Mouse (Mus musculus) forebrain, embryonic 10.5 days (tissue): ENCODE results near the gene Zranb2. TPM values are rescaled to one million over a fixed set of nuclear protein-coding genes. Genes with fewer than 3 reads are reported as not detected.

Experiments
- DNase-seq: peaks from one replicate; pipeline ENCODE4 v3.0.0-alpha.2; 2017; ENCODE audit warnings: low spot score; ENCODE audit errors: extremely low spot score
- H3K27ac ChIP-seq: fragments of 300-500 bp; sonication (generic); 2 replicates; pipeline ENCODE4 v1.5.1; 2016; ENCODE audit warnings: mild to moderate bottlenecking
- H3K27me3 ChIP-seq: fragments of 300-500 bp; sonication (generic); 2 replicates; pipeline ENCODE4 v1.6.1; 2016; ENCODE audit warnings: mild to moderate bottlenecking; ENCODE audit not compliant: poor library complexity, severe bottlenecking
- H3K36me3 ChIP-seq: fragments of 300-500 bp; sonication (generic); replicated peaks from 2 replicates; pipeline ENCODE4 v1.6.1; 2016; ENCODE audit warnings: mild to moderate bottlenecking, moderate library complexity
- H3K4me1 ChIP-seq: fragments of 300-500 bp; sonication (generic); 2 replicates; pipeline ENCODE4 v1.6.1; 2016
- H3K4me3 ChIP-seq: fragments of 300-500 bp; sonication (generic); 2 replicates; pipeline ENCODE4 v1.5.1; 2016; ENCODE audit warnings: mild to moderate bottlenecking, moderate library complexity
- H3K9me3 ChIP-seq: fragments of 300-500 bp; sonication (generic); 2 replicates; pipeline ENCODE4 v1.6.1; 2016; ENCODE audit warnings: mild to moderate bottlenecking, moderate library complexity
- WGBS: fragments of 180-500 bp; shearing (Covaris S2); methylation state at CpG from one replicate; pipeline ENCODE4 v1.1.7; 2016; 5-methylcytosine and 5-hydroxymethylcytosine counted together
- polyA plus RNA-seq: library from polyadenylated mRNA; unstranded; fragments of >200 nt; fragmentation: Nextera tagmentation; extraction: Ambion mirVana; gene quantifications from 2 replicates; pipeline ENCODE4 v1.2.1, GENCODE M21; 2016

Zranb2 gene
- polyA plus RNA-seq, 1 experiment from 2014 or later, result 122 TPM

DNA sequence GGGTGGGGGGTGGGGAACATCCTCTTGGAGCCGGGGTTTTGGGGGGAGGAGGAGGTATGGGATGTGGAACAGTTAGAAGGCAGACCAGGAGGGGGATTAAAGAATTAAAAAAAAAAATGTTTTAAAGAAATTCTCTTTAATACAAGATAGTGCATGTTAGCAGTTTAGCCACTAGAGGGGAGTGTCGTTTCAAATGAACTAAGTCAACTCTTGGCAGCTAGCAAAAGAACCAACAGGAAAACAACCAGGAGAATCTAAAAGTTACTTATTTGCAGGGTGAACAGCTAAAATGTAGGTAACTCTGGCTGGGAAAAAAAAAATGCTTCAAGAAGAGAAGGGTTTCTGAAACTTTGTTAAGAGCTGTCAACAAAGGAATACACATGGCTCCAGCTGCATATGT lies 31.2 kb downstream of the Zranb2 start:
- no peak overlapping the region for H3K27ac ChIP-seq

DNA sequence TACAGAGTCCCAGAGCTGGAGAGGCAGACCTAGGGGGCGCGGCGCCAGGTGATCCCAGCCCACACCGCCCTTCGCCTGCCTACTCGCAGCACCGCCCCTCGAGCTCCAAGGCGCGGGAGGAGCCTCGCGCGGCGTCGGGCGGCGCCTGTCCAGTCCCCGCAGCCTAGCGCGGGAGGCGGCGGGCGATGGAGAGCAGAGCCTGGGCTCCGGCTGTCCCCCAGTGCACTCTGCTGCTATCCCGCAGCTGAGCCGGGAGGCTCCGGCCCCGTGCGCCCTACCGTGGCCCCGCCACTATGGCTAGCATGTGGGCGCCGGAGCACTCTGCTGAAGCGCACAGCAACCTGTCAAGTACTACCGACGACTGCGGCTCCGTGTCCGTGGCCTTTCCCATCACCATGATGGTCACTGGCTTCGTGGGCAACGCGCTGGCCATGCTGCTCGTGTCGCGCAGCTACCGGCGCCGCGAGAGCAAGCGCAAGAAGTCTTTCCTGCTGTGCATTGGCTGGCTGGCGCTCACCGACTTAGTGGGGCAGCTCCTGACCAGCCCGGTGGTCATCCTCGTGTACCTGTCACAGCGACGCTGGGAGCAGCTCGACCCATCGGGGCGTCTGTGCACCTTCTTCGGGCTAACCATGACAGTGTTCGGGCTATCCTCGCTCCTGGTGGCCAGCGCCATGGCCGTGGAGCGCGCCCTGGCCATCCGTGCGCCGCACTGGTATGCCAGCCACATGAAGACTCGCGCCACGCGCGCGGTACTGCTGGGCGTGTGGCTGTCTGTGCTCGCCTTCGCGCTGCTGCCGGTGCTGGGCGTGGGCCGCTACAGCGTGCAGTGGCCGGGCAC lies 33.0 kb downstream of the Zranb2 start, which contains the start of gene Ptger3:
Ptger3 (plus strand) TSS at position 168 of the 841 bp plus-strand sequence.
- 2% methylated on average over 84 of the region's 84 CpGs for WGBS
- Histone ChIP-seq H3K4me1 (peaks cover 14% of the 10 kb centered on the region), H3K36me3 (no peaks in the 10 kb centered on the region), H3K4me3 (peak within 1 kb of the TSS; percentile 56), H3K27ac (no peak within 1 kb of the TSS), H3K9me3 (no peaks in the 10 kb centered on the region), H3K27me3 (peaks cover 51% of the 10 kb centered on the region)
- DNase-seq, result peak; percentile 41

More for the DNA sequence above, 31.2 kb downstream of the Zranb2 start:
- Histone ChIP-seq H3K9me3 (no peaks in the 10 kb centered on the region), H3K27me3 (peaks cover 51% of the 10 kb centered on the region), H3K4me3 (no peak overlapping the region), H3K4me1 (peaks cover 14% of the 10 kb centered on the region), H3K36me3 (no peaks in the 10 kb centered on the region)
- no peak for DNase-seq
- 12% methylated on average over 2 of the region's 2 CpGs for WGBS

- no peaks in the 10 kb centered on the region for H3K36me3 ChIP-seq
- peaks cover 51% of the 10 kb centered on the region for H3K27me3 ChIP-seq
- no peak overlapping the region for H3K27ac ChIP-seq
- peak; percentile 21 for DNase-seq
- H3K9me3 ChIP-seq, result no peaks in the 10 kb centered on the region
- 4% methylated on average over 34 of the region's 34 CpGs for WGBS
- H3K4me1 ChIP-seq, result peaks cover 14% of the 10 kb centered on the region
- peak overlapping the region; percentile 56 for H3K4me3 ChIP-seq
Observed at GRCm38 (mm10) chr3:157567566-157568132, 33.7 kb downstream of the Zranb2 start.

GRCm38 (mm10) chr3:157572011-157572410 lies 38.1 kb downstream of the Zranb2 start:
- H3K36me3 ChIP-seq, result no peaks in the 10 kb centered on the region
- no peaks in the 10 kb centered on the region for H3K9me3 ChIP-seq
- H3K4me1 ChIP-seq, result peaks cover 9% of the 10 kb centered on the region
- DNase-seq, result no peak
- WGBS, result 90% methylated on average over 6 of the region's 6 CpGs
- no peak overlapping the region for H3K4me3 ChIP-seq
- no peak overlapping the region for H3K27ac ChIP-seq
- peaks cover 29% of the 10 kb centered on the region for H3K27me3 ChIP-seq

DNA sequence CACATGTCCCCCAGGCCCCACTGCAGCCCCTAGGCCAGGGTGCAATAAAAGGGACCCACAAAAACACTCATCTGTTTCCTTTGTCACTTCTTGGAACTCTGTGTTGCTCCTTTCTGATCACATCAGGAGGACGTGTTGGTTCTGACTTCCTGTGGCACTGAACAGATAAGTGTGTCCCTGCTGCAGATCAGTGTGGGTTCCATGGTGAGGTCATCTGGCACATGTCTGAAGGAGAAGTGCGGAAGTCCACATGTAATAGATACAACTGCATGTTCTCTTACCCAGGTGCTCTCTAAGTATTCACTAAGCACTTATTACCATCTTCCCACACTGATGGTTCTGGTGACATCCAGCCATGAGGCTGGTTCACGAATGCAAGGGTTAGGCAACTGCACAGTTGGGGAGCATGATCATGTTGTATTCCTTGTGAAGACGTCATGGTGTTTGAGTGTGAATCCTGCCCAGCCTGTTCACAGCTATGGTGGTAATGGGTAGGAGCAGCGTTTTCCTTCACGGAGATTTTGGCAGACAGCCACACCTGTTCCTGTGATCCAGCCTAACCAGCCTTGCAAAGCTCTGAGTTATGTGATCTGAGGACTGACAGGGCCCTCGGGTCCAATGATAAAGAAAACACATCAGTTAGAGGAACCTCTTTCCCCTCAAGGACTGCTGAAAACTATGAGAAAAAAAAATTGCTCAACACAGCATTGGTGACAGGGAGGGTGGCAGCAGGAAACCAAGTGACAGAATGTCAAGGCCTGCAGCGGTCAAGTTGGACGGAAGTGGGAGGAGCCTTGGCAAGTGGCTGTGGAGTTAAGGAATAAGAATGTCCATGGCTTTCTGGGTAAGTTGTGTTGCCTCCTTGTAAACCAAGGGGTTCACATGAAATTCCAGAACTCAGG lies 41.7 kb downstream of the Zranb2 start:
- no peak for DNase-seq
- Histone ChIP-seq H3K27me3 (no peaks in the 10 kb centered on the region), H3K9me3 (no peaks in the 10 kb centered on the region), H3K36me3 (no peaks in the 10 kb centered on the region), H3K4me1 (no peaks in the 10 kb centered on the region), H3K27ac (no peak overlapping the region), H3K4me3 (no peak overlapping the region)
- 88% methylated on average over 9 of the region's 9 CpGs for WGBS

DNA sequence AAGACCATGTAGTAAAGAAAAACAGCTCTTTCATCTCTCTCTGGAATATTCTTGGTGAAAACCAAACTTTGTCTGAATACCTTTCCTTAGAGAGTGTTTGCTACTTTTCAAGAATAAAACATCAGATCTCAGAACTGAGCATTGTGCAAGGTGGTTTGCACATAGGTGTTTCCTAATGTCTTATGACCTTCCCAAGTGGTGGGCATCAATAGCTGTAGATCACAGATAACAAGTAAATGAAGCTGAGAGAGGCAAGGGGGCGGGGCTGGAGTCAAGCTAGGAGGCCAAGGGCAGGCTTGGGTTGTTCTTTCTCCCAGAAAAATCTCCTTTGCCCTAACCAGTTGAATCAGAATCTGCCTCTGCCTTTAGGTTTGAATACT lies 42.4 kb downstream of the Zranb2 start:
- H3K36me3 ChIP-seq, result no peaks in the 10 kb centered on the region
- H3K4me3 ChIP-seq, result no peak overlapping the region
- no peaks in the 10 kb centered on the region for H3K4me1 ChIP-seq
- H3K27me3 ChIP-seq, result no peaks in the 10 kb centered on the region
- 93% methylated on average over 1 of the region's 1 CpGs for WGBS
- no peak for DNase-seq
- H3K9me3 ChIP-seq, result no peaks in the 10 kb centered on the region
- H3K27ac ChIP-seq, result no peak overlapping the region

DNA sequence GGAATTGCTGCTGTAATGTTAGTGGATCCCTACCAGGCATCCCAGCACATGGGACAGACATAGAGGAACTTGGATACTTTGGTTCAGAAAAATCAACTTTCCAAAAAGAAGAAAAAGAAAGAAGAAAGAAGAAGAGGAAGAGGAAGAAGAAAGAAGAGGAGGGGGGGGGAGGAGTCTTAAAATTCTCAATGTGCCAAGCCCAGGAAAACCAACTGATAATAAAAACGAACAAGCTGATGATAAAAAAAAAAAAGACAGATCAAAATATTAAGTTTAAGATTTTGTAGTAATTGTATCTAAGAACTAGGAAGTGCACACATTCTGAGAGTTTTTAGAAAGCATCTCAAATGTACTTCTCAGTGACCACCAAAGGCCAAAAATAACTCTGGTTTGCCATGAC lies 42.9 kb downstream of the Zranb2 start:
- Histone ChIP-seq H3K27me3 (no peaks in the 10 kb centered on the region), H3K36me3 (no peaks in the 10 kb centered on the region), H3K27ac (no peak overlapping the region), H3K4me1 (no peaks in the 10 kb centered on the region), H3K9me3 (no peaks in the 10 kb centered on the region), H3K4me3 (no peak overlapping the region)
- WGBS, result 92% methylated on average over 1 of the region's 1 CpGs
- no peak for DNase-seq

DNA sequence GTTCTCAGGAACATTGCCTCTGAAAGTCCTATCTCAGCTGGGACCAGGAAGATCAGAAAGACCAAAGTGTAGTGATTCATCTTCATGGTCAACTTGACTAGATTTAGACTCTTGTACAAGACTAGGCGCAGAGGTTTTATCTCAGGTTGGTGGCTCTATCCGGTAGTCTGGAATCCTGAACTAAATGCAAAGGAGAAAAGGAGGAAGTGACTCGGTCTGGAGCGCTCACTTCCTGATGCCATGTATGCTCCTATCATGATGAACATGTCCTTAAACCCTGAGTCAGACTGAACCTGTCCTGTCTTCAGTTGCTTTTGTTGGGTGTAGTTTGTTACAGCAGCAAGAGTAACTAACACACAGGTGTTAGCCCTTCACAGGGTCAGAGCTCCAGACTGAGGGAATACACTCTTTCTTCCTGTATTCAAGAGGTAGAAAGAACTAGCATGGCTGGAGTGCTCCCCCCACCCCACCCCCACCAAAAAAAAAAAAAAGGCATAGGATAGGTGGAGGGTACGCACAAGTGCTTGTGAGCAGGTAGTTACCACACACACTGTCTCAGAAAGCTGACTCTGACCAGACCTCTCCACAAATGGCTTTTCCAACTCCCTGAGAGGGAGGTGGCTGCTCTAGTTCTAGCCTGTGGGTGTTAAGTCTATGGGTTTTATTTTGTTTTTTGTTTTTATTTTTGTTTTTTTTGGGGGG lies 44.7 kb downstream of the Zranb2 start:
- 89% methylated on average over 5 of the region's 5 CpGs for WGBS
- Histone ChIP-seq H3K27ac (no peak overlapping the region), H3K36me3 (no peaks in the 10 kb centered on the region), H3K9me3 (no peaks in the 10 kb centered on the region), H3K4me1 (peaks cover 9% of the 10 kb centered on the region), H3K4me3 (no peak overlapping the region), H3K27me3 (no peaks in the 10 kb centered on the region)
- no peak for DNase-seq

DNA sequence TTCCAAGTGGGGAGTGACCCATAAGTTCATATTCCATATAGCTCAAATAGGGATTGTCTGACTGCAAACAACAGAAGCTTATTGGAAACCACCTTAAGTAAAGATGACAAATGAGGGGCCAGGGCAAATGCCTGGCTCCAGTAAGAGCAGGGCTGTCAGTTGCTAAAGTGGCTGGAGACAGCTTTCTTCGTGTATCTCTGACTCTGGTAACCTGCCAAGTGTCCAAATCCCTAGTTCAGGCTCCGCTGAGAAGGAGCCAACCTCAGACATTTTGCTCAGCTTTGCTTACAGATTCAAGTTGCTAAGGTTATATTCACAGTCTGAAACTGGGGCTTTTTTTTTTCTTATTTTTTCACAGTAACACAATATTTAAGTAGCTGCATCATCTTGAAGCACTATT lies 45.4 kb downstream of the Zranb2 start:
- Histone ChIP-seq H3K36me3 (no peaks in the 10 kb centered on the region), H3K27me3 (no peaks in the 10 kb centered on the region), H3K27ac (no peak overlapping the region), H3K4me1 (peaks cover 9% of the 10 kb centered on the region), H3K9me3 (no peaks in the 10 kb centered on the region), H3K4me3 (no peak overlapping the region)
- no peak for DNase-seq
- WGBS, result 77% methylated on average over 2 of the region's 2 CpGs

GRCm38 (mm10) chr3:157580299-157580698 lies 46.3 kb downstream of the Zranb2 start:
- Histone ChIP-seq H3K9me3 (no peaks in the 10 kb centered on the region), H3K4me3 (no peak overlapping the region), H3K27ac (no peak overlapping the region), H3K27me3 (no peaks in the 10 kb centered on the region), H3K4me1 (peaks cover 9% of the 10 kb centered on the region), H3K36me3 (no peaks in the 10 kb centered on the region)
- WGBS, result 76% methylated on average over 4 of the region's 4 CpGs
- no peak for DNase-seq

GRCm38 (mm10) chr3:157581755-157582154 lies 47.8 kb downstream of the Zranb2 start:
- WGBS, result 21% methylated on average over 2 of the region's 2 CpGs
- Histone ChIP-seq H3K36me3 (no peaks in the 10 kb centered on the region), H3K27me3 (no peaks in the 10 kb centered on the region), H3K27ac (no peak overlapping the region), H3K4me3 (no peak overlapping the region), H3K4me1 (peaks cover 9% of the 10 kb centered on the region), H3K9me3 (no peaks in the 10 kb centered on the region)
- DNase-seq, result no peak

- H3K4me3 ChIP-seq, result no peak overlapping the region
- DNase-seq, result no peak
- H3K27me3 ChIP-seq, result no peaks in the 10 kb centered on the region
- peak overlapping the region; percentile 62 for H3K27ac ChIP-seq
- WGBS, result 42% methylated on average over 5 of the region's 5 CpGs
- H3K9me3 ChIP-seq, result no peaks in the 10 kb centered on the region
- H3K36me3 ChIP-seq, result no peaks in the 10 kb centered on the region
- H3K4me1 ChIP-seq, result peaks cover 9% of the 10 kb centered on the region
Observed at GRCm38 (mm10) chr3:157582626-157583405, 48.9 kb downstream of the Zranb2 start.
